Mouse (Mus musculus): ENCODE measurements around the gene Vps26a. TPM values are rescaled to one million over a fixed set of nuclear protein-coding genes. Genes with fewer than 3 reads are reported as not detected.
"Not testable (repeated sequence)": the region's sequence is repeated elsewhere in the genome, so short reads cannot be mapped to it uniquely, and the experiment has no call there.

Gene Vps26a
- total RNA-seq, 2 experiments from 2014 or later = 26.3 to 26.6 TPM

DNA sequence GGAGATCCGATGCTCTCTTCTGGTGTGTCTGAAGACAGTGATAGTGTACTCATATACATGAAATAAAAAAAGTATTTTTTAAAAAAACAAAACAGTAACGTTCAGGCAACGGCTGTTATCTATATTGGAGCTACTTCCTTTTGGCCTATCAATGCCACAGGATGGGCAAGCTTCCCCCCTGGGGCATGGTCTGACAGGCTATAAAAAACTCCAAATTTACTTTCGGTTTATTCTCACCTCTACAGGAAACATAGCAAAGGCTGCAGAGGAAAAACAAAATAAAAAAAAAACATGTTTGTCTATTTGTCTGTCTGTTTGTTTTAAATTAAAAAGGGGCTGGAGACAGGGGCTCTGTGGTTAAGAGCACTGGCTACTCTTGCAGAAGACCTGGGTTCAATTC lies 16.7 kb upstream of the Vps26a start:
- no peak for DNase-seq
- intact Hi-C loops (cut with DNase I; ENCODE audit: low total_unique reads) = no loop called here

DNA sequence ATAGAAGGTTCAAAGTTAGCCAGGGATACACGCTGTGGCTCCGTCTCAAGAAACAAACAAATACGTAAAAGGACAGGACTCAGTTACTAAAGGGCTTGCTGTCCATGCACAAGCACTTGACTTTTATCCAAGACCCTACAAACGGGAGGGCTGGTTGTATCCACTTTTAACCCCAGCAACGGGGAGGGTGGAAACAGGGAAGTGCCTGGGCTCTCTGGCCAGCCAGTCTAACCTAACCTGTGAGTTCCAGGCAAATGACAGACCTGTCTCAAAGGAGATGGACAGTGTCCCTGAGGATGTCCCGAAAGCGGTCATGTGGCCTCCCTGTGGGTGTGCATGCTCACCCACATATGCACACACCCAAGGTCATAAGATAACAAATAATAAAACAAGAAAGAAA lies 15.3 kb upstream of the Vps26a start:
- DNase-seq = no peak
- intact Hi-C loops (cut with DNase I; ENCODE audit: low total_unique reads) = loop anchor here (2.0 kb wide), 1 partner anchor 49 kb away; no protein-coding TSS in a partner anchor

DNA sequence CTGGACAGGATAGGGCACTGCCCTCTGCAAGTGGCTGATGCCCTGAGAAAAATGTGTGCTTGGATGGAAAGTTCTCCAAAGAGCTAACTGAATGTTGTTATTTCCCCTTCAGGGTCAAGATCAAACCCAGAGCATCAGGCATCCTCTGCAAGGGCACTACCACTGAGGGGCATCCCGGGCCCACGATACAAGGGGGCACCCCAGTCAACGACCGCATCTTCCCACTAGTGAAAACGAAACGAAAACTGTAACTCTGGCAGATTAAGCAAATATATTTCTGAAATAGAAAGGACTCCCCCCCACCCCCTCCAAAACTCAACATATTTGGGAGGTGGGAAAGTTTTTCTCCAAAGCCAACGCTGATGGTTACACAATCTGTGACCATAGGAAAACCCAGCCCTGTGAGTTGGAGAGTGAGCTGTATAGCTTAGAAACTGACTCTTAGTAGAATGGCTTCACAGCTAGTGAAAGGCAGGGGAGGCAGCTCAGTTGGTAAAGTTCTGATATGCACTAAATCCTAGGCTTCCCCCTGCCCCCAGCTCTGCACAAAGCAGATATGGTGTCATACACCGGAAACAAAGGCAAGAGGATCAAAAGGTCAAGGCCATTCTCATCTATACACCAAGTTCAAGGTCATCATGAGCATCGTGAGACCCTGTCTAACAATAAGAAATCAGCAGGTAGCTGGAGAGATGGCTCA lies 14.5 kb upstream of the Vps26a start:
- intact Hi-C loops (cut with DNase I; ENCODE audit: low total_unique reads) = loop anchor here (2.0 kb wide), 1 partner anchor 50 kb away; no protein-coding TSS in a partner anchor
- DNase-seq = no peak

DNA sequence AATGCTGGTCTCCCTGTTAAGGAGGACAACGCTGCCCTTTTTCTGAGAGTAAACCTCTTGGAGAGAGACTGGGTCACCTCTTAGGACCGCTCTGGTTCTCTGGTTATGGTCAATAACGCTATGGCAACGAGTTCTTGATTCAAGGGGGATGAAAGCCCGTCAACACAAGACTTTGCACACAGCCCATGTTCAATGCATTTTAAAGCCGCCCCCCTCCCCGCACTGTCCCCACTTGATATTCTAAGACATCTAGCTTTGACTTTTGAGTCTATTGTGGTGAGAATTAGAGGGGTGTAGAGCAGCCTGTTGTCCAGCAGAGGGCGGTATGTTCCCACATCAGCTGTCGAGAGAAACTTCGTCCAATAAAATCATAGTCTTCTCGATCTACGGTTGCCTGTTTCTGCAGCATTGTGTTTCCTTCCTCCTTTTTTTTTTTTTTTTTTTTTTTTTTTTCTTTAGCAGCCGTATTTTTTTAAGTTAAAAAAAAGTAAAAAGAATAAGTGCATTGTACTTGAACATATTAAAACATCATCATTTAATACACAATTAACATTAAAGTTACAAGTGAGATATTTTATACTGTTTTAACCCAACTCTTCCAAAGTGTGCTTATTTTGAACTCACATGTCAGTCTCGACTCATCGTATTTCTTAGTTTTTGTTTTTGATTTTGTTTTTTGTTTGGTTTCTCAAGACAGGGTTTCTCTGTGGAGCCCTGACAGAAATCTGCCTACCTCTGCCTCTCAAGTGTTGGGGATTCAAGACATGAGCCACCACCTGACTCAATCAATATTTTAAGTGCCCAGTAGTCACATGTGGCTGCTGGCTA lies 13.7 kb upstream of the Vps26a start:
- peak; percentile 49 for DNase-seq
- intact Hi-C loops (cut with DNase I; ENCODE audit: low total_unique reads) = loop anchor here (2.0 kb wide), 1 partner anchor 50 kb away; no protein-coding TSS in a partner anchor

DNA sequence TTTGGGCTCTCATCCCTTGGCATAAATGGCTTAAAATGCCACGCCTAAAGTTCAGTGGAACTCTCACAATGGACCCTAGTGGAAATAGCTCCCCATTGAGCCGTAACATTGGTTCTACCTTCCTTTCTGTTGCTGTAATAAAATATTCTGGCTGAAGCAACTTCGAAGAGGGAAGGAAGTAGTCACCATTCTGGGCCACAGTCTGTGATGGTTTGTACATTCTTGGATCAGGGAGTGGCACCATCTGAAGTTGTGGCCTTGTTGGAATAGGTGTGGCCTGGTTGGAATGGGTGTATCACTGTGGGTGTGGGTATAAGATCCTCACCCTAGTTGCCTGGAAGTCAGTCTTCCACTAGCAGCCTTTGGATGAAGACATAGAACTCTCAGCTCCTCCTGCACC lies 5.1 kb upstream of the Vps26a start:
- intact Hi-C loops (cut with DNase I; ENCODE audit: low total_unique reads); DNase-seq: not testable (repeated sequence)

DNA sequence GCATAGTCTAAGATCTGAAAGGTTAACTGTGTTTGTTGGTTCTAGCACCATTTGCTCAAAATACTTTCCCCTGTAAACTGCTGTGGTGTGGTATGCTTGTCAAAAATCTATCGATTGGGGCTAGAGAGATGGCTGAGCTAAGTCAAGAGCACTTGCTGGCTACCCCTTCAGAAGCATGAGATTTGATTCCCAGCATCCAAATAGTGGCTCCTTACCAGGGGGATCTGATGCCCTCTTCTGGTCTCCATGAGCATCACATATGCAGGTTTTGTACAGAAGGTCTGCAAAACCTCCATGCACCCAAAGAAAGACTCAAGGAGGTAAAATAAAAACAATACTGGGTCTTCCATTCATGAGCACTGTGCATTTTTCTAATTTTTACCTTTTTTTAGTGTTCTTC lies 1.7 kb upstream of the Vps26a start:
- DNase-seq = peak; percentile 7
- intact Hi-C loops (cut with DNase I; ENCODE audit: low total_unique reads) = loop anchor here (5.0 kb wide), 1 partner anchor 41 kb away; the partner anchor contains the start of genes 4930507D05Rik and Supv3l1

DNA sequence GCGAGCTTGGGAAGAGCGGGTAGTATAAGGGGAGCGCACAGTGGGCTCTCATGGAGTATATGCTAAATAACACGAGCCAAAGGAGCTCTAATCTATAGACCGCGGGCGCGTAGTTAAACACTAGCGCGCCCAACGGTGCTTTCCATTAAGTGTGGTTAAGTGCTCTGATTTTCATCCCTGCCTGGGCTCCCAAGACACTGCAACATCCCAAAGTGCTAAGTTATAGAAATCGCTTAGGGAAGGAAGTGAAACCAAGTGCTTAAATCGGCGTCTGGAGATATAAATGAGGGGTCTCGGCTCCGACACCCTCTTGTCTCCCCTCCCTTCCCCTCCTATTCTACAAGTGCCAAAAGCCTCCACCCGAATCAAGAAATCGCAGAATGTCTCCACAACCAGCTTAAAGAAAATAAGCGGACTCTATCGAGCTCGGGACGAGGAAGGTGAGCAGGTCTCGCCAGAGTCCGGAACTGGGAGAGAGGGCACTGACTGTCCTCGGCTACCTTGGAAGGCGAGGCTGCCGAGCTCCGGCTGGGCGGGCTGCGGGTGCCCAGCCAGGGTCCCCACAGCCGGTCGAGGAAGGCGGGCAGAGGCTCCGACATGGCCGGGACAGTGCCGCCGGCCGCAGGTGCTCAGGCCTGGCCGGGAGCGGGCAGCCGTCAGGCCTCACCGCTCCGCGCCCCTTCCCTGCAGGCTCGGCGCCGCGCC lies 575 bp downstream of the Vps26a start:
- no peak for DNase-seq
- intact Hi-C loops (cut with DNase I; ENCODE audit: low total_unique reads) = loop anchor here (5.0 kb wide), 1 partner anchor 39 kb away; the partner anchor contains the start of genes 4930507D05Rik and Supv3l1

DNA sequence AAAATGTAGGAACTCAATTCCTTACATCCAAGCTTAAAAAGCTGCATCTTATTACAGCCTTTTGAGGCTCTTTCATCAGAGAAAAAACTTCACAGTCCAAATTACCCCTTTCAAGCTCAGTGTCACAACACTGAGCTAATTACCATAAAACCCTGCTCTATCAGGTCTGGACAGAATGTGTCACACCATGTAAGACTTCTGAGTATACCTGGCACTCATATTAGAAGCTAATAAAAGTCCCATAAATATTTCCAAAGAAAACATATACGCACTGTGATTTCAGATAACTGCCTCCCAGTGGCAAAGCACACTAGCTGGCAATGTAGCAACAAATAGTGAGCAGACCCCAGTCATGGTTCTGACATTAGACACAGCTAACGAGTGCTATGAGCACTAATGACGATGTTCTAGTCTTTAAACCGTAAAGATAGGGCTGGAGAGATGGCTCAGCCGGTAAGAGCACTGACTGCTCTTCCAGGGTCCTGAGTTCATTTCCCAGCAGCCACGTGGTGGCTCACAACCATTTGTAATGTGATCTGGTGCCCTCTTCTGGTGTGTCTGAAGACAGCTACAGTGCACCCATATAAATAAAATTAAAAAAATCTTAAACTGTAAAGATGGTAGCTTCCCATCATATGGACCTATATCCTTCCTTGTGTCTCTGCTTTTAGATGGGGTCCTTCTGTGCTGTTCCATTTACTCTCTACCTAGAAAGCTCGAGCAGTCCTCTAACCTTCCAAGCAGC lies 5.3 kb downstream of the Vps26a start:
- intact Hi-C loops (cut with DNase I; ENCODE audit: low total_unique reads) = no loop called here
- DNase-seq = no peak

DNA sequence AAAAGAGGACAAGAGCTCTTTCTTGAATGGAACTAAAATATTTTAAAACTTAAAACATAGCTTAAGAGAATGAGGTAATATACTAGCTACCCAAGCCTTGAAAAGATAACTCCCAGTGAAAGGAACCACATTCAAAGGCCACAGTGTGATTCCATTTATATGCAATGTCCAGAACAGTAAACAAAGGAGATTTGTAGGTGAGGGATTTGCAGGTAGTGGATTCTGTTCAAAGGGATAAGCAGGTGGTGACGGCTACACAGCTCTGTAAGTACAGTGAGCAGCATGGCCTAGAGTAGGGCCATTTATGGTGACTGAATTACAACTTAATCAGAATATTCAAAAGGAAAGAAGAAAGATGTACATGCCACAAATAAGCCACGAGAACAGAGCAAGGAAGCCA lies 9.6 kb downstream of the Vps26a start:
- intact Hi-C loops (cut with DNase I; ENCODE audit: low total_unique reads) = no loop called here
- no peak for DNase-seq

DNA sequence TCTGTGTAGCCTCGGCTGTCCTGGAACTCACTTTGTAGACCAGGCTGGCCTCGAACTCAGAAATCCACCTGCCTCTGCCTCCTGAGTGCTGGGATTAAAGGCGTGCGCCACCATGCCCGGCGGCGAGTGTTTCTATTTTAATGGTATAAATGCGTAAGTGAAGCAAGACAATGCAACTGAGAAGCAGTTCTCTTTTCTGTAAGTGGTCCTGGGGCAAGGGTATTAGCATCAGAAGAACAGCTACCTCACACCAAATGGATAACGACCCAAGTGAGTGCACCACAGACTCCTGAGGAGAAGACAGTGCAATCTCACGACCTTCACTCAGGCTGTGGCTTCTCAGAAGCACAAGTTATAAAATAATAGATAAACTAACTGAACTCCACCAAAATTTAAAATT lies 11.7 kb downstream of the Vps26a start:
- no peak for DNase-seq
- intact Hi-C loops (cut with DNase I; ENCODE audit: low total_unique reads) = no loop called here

DNA sequence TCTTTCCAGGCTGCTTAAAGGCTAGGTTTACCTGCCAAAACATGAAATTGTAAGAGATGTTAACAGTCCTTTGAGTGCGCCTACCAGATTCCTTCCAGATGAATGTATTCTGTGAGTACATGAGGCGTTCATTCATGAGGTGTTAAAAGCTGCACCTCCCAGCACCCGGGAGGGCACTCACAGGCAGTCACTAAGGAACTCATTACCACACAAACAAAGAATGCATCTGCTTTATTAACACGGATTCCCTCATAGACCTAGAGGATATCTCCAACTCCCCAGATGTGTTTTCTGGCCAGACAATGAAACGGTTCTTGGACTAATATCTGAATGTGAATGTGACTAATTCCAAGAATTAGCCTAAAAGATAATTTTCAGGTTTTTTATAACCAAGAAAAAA lies 15.5 kb downstream of the Vps26a start:
- intact Hi-C loops (cut with DNase I; ENCODE audit: low total_unique reads) = no loop called here
- DNase-seq = no peak

DNA sequence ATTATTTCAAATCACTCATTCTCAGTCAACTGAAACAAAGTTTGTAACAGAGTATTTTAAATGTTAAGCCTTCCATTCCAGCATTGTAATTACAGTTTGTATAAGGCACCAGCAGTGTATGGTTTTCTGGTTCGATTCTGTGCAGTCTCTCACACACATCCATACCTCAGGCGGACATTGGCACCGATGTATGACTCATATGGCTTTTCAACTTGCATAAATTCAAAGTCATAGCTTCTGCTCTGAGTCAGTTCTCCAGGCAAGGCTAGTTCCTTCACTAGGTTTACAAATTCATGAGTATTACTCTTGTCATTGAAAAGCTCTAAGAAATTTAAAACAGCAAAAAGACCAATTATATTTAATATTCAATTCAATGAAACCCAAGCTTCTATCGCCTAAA lies 16.9 kb downstream of the Vps26a start:
- intact Hi-C loops (cut with DNase I; ENCODE audit: low total_unique reads) = no loop called here
- DNase-seq = no peak

DNA sequence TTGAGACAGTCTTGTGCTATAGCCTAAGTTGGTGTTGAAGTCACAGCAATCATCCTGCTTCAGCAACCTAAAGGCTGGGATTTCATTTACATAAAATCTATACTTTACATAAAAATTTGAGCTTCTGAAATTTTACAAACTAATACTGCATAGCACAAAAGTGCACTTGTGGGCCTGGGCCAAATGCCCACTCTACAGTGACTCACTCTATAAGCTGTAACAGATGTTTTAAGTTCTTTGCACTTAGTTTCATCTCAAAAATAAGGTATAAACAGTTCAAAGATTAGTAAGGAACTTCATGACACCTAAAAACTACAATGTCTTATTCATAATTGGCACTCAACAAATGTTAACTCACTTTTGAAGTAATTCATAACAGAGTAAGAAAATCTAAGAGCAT lies 25.3 kb downstream of the Vps26a start:
- intact Hi-C loops (cut with DNase I; ENCODE audit: low total_unique reads) = no loop called here

DNA sequence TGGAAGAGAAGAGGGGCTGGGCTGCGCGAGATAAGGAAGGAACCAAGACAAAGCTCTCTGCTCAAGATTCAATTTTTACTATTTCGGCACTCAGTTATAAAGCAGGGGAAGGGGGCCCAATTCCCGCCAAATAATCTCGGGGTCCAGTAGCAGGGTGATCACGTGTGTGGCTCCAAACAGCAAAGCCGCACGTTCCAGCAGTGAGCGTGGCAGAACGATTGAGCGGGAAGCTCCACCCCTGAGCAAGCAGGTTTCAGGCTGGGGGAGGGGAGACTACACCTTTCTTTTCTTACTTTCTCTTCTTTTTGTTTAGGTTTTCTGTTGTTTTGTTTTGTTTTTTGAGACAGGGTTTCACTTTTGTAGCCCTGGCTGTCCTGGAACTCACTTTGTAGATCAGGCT lies 34.6 kb downstream of the Vps26a start:
- DNase-seq; intact Hi-C loops (cut with DNase I; ENCODE audit: low total_unique reads): not testable (repeated sequence)

More for the DNA sequence above, 25.3 kb downstream of the Vps26a start:
- DNase-seq = no peak

DNA sequence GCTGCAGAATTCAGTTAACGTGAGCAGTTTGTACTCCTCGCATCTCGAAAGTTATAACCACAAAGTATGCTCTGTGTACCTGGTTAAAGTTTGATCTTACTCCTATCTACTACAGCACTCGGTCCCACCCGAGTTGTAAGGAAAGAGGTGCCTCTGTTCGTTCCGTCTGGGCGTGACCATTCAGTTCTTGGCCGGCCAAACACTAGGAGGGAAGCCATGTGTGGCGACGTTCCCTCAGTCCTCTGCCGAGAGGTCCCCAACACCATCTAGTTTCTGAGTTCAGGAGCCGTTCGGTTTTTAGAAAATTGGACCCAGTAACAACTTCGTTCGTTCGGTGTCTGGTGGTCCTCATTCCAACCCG lies 36.3 kb downstream of the Vps26a start:
- intact Hi-C loops (cut with DNase I; ENCODE audit: low total_unique reads) = no loop called here
- no peak for DNase-seq

DNA sequence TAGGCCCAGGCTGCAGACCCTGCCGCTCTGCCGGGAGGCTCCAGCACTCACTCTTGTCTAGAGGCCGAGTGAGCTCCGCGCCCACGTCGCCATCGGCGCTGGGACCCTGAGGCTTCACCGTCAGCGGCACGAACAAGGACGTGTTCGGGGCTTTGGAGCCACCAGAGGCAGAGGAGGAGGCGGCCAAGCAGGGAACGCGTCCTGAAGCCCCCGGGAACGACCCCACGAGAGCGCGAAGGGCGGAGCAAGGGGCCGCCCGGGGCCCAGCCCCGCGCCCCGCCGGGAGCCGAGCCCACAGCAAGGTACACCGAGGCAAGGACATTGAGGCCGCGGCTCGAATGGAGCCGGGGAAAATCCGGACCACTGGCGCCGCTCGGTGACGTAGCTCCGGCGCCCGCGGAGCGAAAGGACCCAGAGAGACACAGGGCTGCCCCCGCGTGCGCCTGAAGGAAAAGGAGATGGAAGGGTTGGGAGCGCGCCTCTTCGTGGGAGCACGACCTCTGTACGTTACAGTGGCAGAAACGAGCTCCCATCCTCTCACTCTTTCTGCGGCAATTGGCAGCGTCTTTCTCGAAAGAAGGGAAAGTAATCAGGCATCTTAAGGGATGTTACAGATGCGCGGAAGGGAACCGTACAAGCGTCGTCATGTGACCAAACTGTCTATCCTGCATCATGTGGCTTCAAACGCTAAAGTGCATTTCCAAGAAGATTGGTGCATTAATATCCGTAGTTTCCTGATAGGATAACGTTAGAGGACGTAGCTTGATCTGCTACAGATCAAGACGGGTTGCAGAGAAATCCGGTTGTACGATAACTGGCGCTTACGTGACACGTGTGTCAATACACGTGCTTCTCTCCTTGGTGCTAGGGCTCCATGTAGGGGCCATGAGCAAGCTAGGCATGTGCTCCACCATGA lies 37.0 kb downstream of the Vps26a start, which contains the start of the genes 4930507D05Rik and Supv3l1:
Gene 4930507D05Rik, plus strand, starts transcription at position 126 of the 916 bp plus-strand sequence.
Gene Supv3l1, minus strand, starts transcription at position 375 of the 916 bp plus-strand sequence.
- intact Hi-C loops (cut with DNase I; ENCODE audit: low total_unique reads) = loop anchor here (5.0 kb wide), 1 partner anchor 38 kb away; the partner anchor contains the start of gene Vps26a
- peak; percentile 90 for DNase-seq

DNA sequence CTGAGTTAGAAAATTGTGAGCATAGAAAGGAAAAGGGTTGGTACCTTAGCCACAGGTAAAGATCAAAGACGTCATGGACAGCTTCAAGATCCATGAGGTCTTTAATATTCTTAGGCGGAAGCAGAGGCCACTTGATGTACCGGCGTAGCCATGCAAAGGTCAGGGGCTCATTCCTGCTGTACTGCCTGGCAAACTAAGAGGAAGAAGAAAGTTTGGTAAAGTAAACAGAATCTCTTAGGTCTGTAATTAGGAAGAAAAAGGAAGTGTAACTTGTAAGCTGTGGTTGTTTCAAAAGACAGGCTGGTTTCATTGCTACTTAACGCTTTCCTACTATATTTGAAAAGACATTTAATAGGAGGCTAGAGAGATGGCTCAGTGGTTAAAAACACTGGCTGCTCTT lies 56.2 kb downstream of the Vps26a start:
- no peak for DNase-seq
- intact Hi-C loops (cut with DNase I; ENCODE audit: low total_unique reads) = no loop called here
